Mouse (Mus musculus) retina, embryonic 14.5 days (tissue): ENCODE results near the gene Pde4c.

Experiments
- DNase-seq: peaks from one replicate; pipeline ENCODE4 v3.0.0-alpha.2; 2015; ENCODE audit warnings: low spot score

Pde4c gene

GRCm38 (mm10) chr8:70766571-70767440 is 43.3 kb downstream of the Pde4c start:
- peak; percentile 65 for DNase-seq

GRCm38 (mm10) chr8:70767503-70767902 is 44.0 kb downstream of the Pde4c start:
- DNase-seq: no peak

- no peak for DNase-seq
Observed at GRCm38 (mm10) chr8:70768231-70768776, 44.8 kb downstream of the Pde4c start.

- no peak for DNase-seq
Observed at GRCm38 (mm10) chr8:70768956-70769355, 45.4 kb downstream of the Pde4c start.

GRCm38 (mm10) chr8:70769359-70769758 is 45.8 kb downstream of the Pde4c start:
- DNase-seq: peak; percentile 98

GRCm38 (mm10) chr8:70769858-70770257 is 46.3 kb downstream of the Pde4c start:
- DNase-seq: no peak

GRCm38 (mm10) chr8:70770748-70771147 is 47.2 kb downstream of the Pde4c start:
- no peak for DNase-seq

GRCm38 (mm10) chr8:70771217-70771616 is 47.7 kb downstream of the Pde4c start:
- DNase-seq: no peak

- no peak for DNase-seq
Observed at GRCm38 (mm10) chr8:70772075-70772474, 48.6 kb downstream of the Pde4c start.

- DNase-seq: no peak
Observed at GRCm38 (mm10) chr8:70772890-70773289, 49.4 kb downstream of the Pde4c start.

GRCm38 (mm10) chr8:70773410-70773809 is 49.9 kb downstream of the Pde4c start:
- no peak for DNase-seq

- DNase-seq: no peak
Observed at GRCm38 (mm10) chr8:70773833-70774232, 50.3 kb downstream of the Pde4c start.

GRCm38 (mm10) chr8:70774740-70775139 is 51.2 kb downstream of the Pde4c start:
- DNase-seq: no peak

- DNase-seq: no peak
Observed at GRCm38 (mm10) chr8:70775227-70775626, 51.7 kb downstream of the Pde4c start.

GRCm38 (mm10) chr8:70775851-70776495 is 52.5 kb downstream of the Pde4c start:
- no peak for DNase-seq

- peak; percentile 98 for DNase-seq
Observed at GRCm38 (mm10) chr8:70776496-70777444, 53.2 kb downstream of the Pde4c start, which contains the start of gene Pik3r2. Gene Pik3r2, minus strand, starts transcription at chr8:70776713.

- DNase-seq: no peak
Observed at GRCm38 (mm10) chr8:70780093-70780492, 56.6 kb downstream of the Pde4c start.

GRCm38 (mm10) chr8:70786291-70787050 is 63.0 kb downstream of the Pde4c start:
- DNase-seq: no peak

GRCm38 (mm10) chr8:70787051-70787445 is 63.5 kb downstream of the Pde4c start:
- DNase-seq: no peak

- DNase-seq: peak; percentile 37
Observed at GRCm38 (mm10) chr8:70787941-70788667, 64.6 kb downstream of the Pde4c start.
